Mouse (Mus musculus): ENCODE measurements around the gene Mad1l1. TPM values are rescaled to one million over a fixed set of nuclear protein-coding genes. Genes with fewer than 3 reads are reported as not detected.

Gene Mad1l1
- polyA plus RNA-seq, 1 experiment from 2014 or later = 44.8 TPM

DNA sequence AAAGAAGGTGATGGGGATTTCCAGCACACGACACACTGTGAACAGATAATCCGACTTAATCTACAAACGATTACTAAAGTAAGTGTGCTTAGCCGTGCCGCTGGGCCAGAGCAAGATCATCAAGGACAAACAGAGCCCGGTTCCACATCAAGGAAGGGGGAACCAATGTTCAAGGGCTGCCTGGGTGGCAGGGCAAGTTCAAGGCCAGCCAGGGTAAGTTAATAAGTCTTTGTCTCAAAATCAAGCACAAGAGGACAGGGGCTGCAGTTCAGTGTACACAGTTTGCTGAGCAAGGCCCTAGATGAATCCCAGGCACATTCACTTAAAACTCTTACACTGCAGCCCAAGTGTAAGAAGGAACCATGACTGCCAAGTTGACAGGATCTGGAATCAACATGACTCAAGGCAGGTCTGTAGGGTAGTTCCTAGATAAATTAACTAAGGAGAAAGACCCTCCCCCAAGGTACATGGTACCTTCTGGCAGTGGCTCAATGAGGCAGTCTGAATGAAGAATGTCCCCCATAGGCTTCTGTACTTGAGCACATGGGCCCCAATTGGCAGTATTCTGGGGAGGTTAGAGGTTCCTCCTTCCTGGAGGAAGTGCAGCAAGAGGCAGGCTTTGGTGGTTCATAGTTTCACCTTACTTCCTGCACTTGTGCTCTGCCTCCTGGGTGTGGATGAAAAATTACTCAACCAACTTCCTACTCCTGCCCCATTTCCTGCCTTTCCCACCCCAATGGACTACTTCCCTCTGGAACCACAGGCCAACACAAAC lies 159.1 kb downstream of the Mad1l1 start:
- no peaks in the 10 kb centered on the region for H3K9me3 ChIP-seq (replicated peaks)
- H3K4me3 ChIP-seq = no peak overlapping the region
- no peak overlapping the region for H3K9ac ChIP-seq
- no peaks in the 10 kb centered on the region for H3K27me3 ChIP-seq
- ATAC-seq (ENCODE audit: low FRiP score) = no peak
- H3K4me1 ChIP-seq = no peaks in the 10 kb centered on the region
- H3K36me3 ChIP-seq = no peaks in the 10 kb centered on the region
- 94% methylated on average over 6 of the region's 6 CpGs for WGBS
- H3K4me2 ChIP-seq (replicated peaks) = no peak overlapping the region
- no peak overlapping the region for H3K27ac ChIP-seq

DNA sequence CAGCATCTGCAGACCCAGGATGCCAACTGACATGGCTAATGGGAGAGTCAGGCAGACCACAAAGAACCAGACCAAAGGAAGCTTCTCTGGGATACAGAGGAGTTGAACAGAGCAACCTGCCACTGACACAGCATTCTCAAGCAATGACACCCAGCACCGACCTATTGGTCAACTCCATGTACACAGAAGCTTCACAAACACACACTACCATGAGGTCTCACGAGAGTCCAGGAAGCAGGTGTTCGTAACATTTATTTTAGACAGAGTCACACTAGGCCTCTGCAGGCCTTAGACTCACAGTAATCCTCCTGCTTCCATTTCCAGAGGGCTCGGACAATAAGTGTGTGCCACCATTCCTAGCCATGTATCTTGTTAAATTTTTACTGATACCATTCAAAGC lies 162.3 kb downstream of the Mad1l1 start:
- Histone ChIP-seq H3K36me3 (no peaks in the 10 kb centered on the region), H3K4me3 (no peak overlapping the region), H3K27ac (no peak overlapping the region), H3K4me2 (replicated peaks) (no peak overlapping the region), H3K9ac (no peak overlapping the region), H3K9me3 (replicated peaks) (no peaks in the 10 kb centered on the region), H3K4me1 (peaks cover 3% of the 10 kb centered on the region; the same call in 1 of the 2 replicates), H3K27me3 (no peaks in the 10 kb centered on the region)
- ATAC-seq (ENCODE audit: low FRiP score) = no peak
- 95% methylated on average over 4 of the region's 4 CpGs for WGBS

DNA sequence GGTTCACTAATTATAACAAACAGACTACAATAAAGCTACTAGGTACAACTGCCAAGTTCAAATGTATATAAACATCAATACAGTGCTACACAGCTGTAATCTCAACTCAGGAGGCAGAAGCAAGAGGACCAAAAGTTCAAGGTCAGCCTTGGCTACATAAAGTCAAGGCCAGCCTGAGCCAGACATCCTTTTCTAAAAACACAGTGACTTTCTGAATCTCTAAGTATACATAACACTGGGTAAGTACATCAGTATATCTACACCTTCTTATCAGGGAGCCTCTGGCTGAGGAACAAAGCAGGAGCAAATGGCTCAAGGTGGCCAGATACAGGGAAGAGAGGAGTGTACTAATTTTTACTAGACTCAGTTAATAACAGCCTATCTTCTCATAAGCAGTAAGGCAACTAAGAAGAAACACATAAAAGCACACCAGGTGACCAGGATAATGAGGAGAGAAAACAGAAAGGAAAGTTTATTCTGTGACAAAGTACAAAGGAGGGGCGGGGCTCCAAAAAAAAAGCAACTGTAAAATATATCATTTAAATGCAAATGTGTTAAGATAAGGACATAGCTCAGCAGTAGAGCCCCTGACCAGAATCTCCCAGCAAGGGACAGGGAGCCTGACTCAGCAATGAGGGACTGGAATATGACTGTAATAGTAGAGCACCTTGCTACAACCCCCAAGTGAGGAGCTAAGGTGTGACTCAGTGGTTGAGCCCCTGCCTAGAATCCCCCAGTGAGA lies 163.3 kb downstream of the Mad1l1 start:
- 93% methylated on average over 1 of the region's 1 CpGs for WGBS
- no peak overlapping the region for H3K9ac ChIP-seq
- peaks cover 3% of the 10 kb centered on the region; the same call in 1 of the 2 replicates for H3K4me1 ChIP-seq
- no peak overlapping the region for H3K27ac ChIP-seq
- no peaks in the 10 kb centered on the region for H3K9me3 ChIP-seq (replicated peaks)
- no peak for ATAC-seq (ENCODE audit: low FRiP score)
- H3K4me2 ChIP-seq (replicated peaks) = no peak overlapping the region
- H3K27me3 ChIP-seq = no peaks in the 10 kb centered on the region
- no peaks in the 10 kb centered on the region for H3K36me3 ChIP-seq
- no peak overlapping the region for H3K4me3 ChIP-seq

DNA sequence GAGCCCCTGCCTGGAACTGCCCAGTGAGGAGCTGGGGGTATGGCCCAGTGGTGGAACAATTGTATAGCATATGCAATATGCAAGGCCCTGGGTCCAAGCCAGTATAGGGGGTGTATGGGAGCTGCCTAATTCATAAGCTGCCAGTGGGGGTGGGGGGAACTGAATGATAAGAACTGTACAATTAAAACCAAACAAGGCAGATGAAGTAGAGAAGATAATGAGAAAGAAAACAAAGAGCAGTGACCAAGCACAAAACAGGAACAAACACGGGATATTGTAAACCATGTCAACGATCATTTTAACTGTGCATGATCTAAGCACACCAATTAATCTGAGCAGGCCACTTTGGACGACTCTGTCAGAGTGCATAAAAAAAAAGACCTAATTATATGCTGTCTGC lies 167.2 kb downstream of the Mad1l1 start:
- no peak overlapping the region for H3K27ac ChIP-seq
- WGBS = 86% methylated on average over 3 of the region's 3 CpGs
- no peak overlapping the region for H3K4me2 ChIP-seq (replicated peaks)
- H3K4me3 ChIP-seq = no peak overlapping the region
- H3K36me3 ChIP-seq = no peaks in the 10 kb centered on the region
- H3K9me3 ChIP-seq (replicated peaks) = no peaks in the 10 kb centered on the region
- no peak for ATAC-seq (ENCODE audit: low FRiP score)
- H3K27me3 ChIP-seq = no peaks in the 10 kb centered on the region
- no peak overlapping the region for H3K9ac ChIP-seq
- H3K4me1 ChIP-seq = peaks cover 13% of the 10 kb centered on the region

DNA sequence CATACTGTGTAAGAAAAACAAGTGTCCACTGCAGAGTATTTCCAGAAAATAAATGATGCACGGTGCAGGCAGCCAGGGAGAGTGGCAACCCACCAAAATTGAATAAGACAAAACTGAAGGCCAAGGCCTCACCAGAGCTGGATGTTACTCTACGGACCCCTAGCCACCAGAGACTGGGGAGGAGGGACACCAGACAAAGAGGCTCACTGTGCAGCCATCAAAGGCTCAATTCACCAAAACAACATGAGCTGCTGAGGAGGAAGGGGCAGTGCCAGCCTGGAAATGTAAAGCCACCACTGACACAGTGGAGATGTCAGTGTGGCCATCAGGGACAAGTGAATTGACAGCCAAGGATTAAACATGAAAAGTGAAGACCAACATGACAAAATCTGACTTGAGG lies 169.5 kb downstream of the Mad1l1 start:
- 0 out of 2 replicates have a peak overlapping the region, but pooled peaks have one; percentile 14 for H3K27ac ChIP-seq
- no peak overlapping the region for H3K4me3 ChIP-seq
- peaks cover 17% of the 10 kb centered on the region for H3K4me1 ChIP-seq
- no peak overlapping the region for H3K9ac ChIP-seq
- no peaks in the 10 kb centered on the region for H3K9me3 ChIP-seq (replicated peaks)
- 24% methylated on average over 2 of the region's 2 CpGs for WGBS
- H3K27me3 ChIP-seq = no peaks in the 10 kb centered on the region
- ATAC-seq (ENCODE audit: low FRiP score) = no peak
- no peaks in the 10 kb centered on the region for H3K36me3 ChIP-seq
- H3K4me2 ChIP-seq (replicated peaks) = no peak overlapping the region

DNA sequence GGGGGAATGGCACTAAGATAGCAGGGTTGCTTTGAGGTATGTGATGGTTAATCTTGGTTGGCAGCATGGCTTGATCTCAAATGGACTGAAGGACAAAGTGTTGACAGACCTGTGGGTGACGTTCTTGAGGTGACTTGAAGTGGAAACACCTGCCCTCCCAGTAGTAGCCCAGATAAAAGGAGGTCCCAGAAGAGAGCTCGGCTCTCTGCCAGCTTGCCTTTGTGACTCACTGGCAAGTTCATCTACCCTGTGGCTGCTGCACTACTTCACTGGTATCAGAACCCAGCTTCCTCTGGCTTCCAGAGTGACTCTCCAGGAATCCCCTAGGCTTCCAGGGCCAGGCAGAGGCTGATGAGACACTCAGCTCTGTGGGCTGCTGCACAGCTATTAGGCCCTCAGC lies 170.2 kb downstream of the Mad1l1 start:
- Histone ChIP-seq H3K9ac (no peak overlapping the region), H3K27ac (peak overlapping the region; percentile 14; the same call in 1 of the 2 replicates), H3K9me3 (replicated peaks) (no peaks in the 10 kb centered on the region), H3K4me2 (replicated peaks) (no peak overlapping the region), H3K27me3 (no peaks in the 10 kb centered on the region), H3K36me3 (no peaks in the 10 kb centered on the region), H3K4me3 (no peak overlapping the region), H3K4me1 (peaks cover 15% of the 10 kb centered on the region)
- ATAC-seq (ENCODE audit: low FRiP score) = no peak
- WGBS = 90% methylated on average over 2 of the region's 2 CpGs

DNA sequence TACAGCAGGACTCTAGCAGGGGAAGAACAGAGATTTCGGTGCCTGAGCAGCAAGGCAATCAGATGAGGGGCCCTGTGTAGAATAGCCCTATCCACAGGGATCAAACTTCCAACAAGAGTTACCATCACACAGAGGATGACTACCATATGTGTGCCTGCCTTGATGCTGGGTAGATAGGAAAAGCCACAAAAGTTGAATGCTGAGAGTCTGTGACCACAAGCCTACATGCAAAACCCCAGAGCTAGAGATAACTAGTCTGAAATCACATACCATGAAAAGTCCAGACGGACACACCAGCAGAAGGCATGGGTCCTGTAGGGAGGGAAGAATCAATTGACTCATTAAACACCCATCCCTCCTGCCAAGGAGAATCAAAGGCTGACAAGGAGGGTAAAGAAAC lies 170.7 kb downstream of the Mad1l1 start:
- Histone ChIP-seq H3K9ac (no peak overlapping the region), H3K27me3 (no peaks in the 10 kb centered on the region), H3K4me2 (replicated peaks) (no peak overlapping the region), H3K4me3 (no peak overlapping the region), H3K4me1 (peaks cover 14% of the 10 kb centered on the region), H3K36me3 (no peaks in the 10 kb centered on the region), H3K9me3 (replicated peaks) (no peaks in the 10 kb centered on the region), H3K27ac (no peak overlapping the region)
- ATAC-seq (ENCODE audit: low FRiP score) = no peak
- 82% methylated on average over 2 of the region's 2 CpGs for WGBS

DNA sequence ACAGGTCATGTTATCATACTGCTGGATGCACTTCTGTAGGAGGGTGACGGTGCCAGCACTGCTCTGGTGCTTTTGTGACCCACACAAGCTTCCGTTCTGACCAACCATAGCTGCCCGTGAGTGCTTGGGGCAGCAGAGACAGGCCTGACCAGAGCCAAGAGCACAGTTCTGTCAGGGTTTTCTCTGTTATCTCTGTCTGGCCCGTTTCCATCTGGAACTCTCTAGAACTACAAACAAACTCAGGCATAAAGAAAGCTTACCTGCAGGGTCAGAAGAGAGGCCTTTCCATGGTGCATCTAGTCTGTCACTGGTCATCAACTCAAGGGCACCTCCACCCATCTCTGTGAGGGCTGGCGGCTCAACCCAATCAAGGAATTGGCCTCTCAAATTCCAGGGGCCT lies 171.2 kb downstream of the Mad1l1 start:
- Histone ChIP-seq H3K27ac (no peak overlapping the region), H3K36me3 (no peaks in the 10 kb centered on the region), H3K27me3 (no peaks in the 10 kb centered on the region), H3K9me3 (replicated peaks) (no peaks in the 10 kb centered on the region), H3K4me3 (no peak overlapping the region), H3K9ac (no peak overlapping the region), H3K4me2 (replicated peaks) (no peak overlapping the region), H3K4me1 (peaks cover 14% of the 10 kb centered on the region)
- 95% methylated on average over 5 of the region's 5 CpGs for WGBS
- no peak for ATAC-seq (ENCODE audit: low FRiP score)

DNA sequence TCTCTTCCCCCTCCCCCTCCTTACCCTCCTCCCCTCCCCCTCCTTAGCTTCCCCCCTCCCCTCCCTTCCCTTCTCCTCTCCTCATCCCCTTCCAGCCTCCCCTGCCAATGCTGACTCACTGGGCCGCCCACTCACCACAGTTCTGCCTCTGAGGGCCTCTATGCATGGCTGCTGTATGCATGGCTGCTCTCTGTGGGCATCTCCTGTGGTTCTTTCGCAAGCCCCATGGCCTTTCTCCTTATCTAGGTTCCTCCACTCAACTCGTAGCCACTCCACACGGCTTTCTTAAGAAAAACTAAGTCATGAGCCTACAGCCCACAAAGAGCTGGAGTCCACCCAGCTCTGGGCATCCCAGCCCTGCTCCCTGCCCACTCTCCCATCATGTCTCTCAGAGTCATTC lies 172.1 kb downstream of the Mad1l1 start:
- Histone ChIP-seq H3K4me2 (replicated peaks) (no peak overlapping the region), H3K27ac (no peak overlapping the region), H3K27me3 (no peaks in the 10 kb centered on the region), H3K9ac (no peak overlapping the region), H3K9me3 (replicated peaks) (no peaks in the 10 kb centered on the region), H3K4me3 (no peak overlapping the region), H3K4me1 (peaks cover 14% of the 10 kb centered on the region), H3K36me3 (no peaks in the 10 kb centered on the region)
- ATAC-seq (ENCODE audit: low FRiP score) = no peak
- WGBS = 91% methylated on average over 4 of the region's 4 CpGs

DNA sequence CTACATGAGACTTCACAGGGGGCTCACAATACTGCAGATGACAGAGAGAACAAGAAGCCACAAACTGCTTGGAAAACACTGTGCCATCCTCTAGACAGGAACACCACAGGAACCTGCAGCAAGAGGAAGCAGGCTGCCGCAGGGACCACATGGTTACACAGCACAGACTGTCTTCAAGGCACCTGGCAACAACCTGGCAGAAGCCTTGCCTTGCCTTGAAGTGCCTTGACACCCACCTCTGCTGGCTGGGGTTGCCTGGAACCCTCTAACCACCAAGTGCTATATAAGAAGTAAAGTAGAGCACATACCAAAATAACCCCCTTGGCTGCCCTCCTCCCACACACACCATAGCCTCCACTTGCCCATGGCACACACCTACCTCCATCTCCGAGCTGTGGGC lies 177.8 kb downstream of the Mad1l1 start:
- no peak overlapping the region for H3K27ac ChIP-seq
- H3K27me3 ChIP-seq = no peaks in the 10 kb centered on the region
- H3K4me2 ChIP-seq (replicated peaks) = no peak overlapping the region
- no peak overlapping the region for H3K9ac ChIP-seq
- H3K4me1 ChIP-seq = peaks cover under 1% of the 10 kb centered on the region; the same call in 1 of the 2 replicates
- no peaks in the 10 kb centered on the region for H3K9me3 ChIP-seq (replicated peaks)
- H3K4me3 ChIP-seq = no peak overlapping the region
- no peak for ATAC-seq (ENCODE audit: low FRiP score)
- H3K36me3 ChIP-seq = no peaks in the 10 kb centered on the region
- 94% methylated on average over 2 of the region's 2 CpGs for WGBS

DNA sequence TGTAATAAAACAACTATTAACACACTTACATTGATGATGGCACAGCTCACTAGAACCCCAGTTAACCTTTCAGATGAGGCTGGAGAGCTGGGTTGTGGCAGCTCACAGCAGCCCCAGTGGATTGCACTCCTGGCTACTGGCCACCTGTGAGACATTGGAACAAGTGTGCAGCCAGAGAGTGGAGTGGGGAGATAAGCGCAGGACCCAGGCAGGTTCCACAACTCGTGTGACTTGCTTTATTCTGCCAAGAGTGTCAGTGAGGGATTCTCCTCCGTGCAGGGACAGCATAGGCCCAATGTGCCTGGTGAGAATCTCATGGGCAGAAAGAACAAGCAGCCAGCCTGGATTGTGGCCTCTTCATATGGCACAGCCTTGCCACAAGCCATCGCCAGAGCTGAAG lies 180.0 kb downstream of the Mad1l1 start:
- H3K9me3 ChIP-seq (replicated peaks) = no peaks in the 10 kb centered on the region
- H3K27ac ChIP-seq = no peak overlapping the region
- 87% methylated on average over 4 of the region's 4 CpGs for WGBS
- H3K9ac ChIP-seq = no peak overlapping the region
- no peak overlapping the region for H3K4me3 ChIP-seq
- H3K27me3 ChIP-seq = no peaks in the 10 kb centered on the region
- no peak overlapping the region for H3K4me2 ChIP-seq (replicated peaks)
- ATAC-seq (ENCODE audit: low FRiP score) = no peak
- H3K4me1 ChIP-seq = no peaks in the 10 kb centered on the region
- H3K36me3 ChIP-seq = no peaks in the 10 kb centered on the region

DNA sequence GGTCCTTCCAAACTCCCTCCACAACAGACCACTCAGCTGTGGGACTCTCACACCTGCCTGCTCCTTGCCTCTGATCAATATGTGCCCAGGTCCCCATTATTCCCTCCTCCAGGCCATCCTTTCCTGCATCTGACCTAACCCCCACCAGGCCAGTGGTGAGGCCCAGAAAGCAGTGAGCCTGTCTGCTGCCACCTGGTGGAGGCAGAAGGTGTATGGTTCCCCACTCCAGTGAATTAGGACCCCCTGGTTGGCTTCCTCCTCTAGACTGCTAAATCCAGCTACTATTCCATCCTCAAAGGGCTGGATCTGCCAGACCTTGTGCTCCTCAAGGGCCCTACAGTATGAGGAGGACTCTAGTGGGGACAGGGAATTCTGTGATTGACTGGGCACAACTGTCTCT lies 181.1 kb downstream of the Mad1l1 start:
- no peak overlapping the region for H3K27ac ChIP-seq
- no peaks in the 10 kb centered on the region for H3K27me3 ChIP-seq
- no peak overlapping the region for H3K4me3 ChIP-seq
- no peaks in the 10 kb centered on the region for H3K9me3 ChIP-seq (replicated peaks)
- H3K4me2 ChIP-seq (replicated peaks) = no peak overlapping the region
- no peaks in the 10 kb centered on the region for H3K4me1 ChIP-seq
- H3K9ac ChIP-seq = no peak overlapping the region
- H3K36me3 ChIP-seq = no peaks in the 10 kb centered on the region
- no peak for ATAC-seq (ENCODE audit: low FRiP score)

Measured in hindbrain, embryonic 12.5 days (tissue).